Mouse (Mus musculus): ENCODE results near the gene Krt23. TPM values are rescaled to one million over a fixed set of nuclear protein-coding genes. Genes with fewer than 3 reads are reported as not detected.

Krt23 gene
- total and polyA plus RNA-seq, 3 experiments = not detected

- Histone ChIP-seq H3K27me3 (ENCODE audit: insufficient read depth, low read length) (no peaks in the 10 kb centered on the region), H3K4me3 (ENCODE audit: low read depth, low read length) (no peak overlapping the region), H3K36me3 (replicated peaks) (no peaks in the 10 kb centered on the region), H3K9me3 (replicated peaks) (no peaks in the 10 kb centered on the region), H3K4me1 (ENCODE audit: insufficient read depth, low read depth, low read length) (no peaks in the 10 kb centered on the region)
- DNase-seq (ENCODE audit: low spot score) (no peak), ATAC-seq (ENCODE audit: extremely low read depth, insufficient number of reproducible peaks, low FRiP score, poor library complexity, severe bottlenecking) (no peak)
- TF ChIP-seq CTCF (IDR thresholded peaks at IDR 0.05; ENCODE audit: low read depth, low read length) (no peak), POLR2AphosphoS5 (IDR thresholded peaks at IDR 0.05; ENCODE audit: insufficient replicate concordance, low read depth, low read length) (no peak), TAL1 (conservative IDR thresholded peaks at IDR 0.05; ENCODE audit: low read depth, low read length) (no peak), GATA1 (IDR thresholded peaks at IDR 0.05; ENCODE audit: borderline replicate concordance, low read length) (no peak), GATA2 (IDR thresholded peaks at IDR 0.05; ENCODE audit: borderline replicate concordance, low read depth, low read length) (no peak)
These were observed 26.6 kb downstream of the Krt23 start for GRCm38 (mm10) chr11:99466316-99466715.

DNA sequence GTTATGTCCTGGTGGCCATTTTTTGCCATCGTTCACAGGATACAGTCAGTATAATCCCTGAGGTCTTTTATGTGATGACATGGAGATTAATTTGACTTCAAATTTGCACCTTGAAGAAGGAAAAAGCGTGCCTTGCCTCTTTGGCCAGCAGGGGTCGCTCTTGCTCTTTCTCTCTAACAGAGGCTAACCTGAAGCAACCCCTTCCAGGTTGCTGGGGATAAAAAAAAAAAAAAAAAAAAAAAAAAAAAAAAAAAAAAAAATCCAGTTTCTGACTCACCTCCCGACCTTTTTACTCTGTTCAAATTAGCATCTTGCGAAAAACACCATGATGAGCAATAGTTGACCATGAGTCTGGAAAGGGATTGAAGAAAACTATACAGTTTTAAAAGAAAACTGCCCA is 28.1 kb downstream of the Krt23 start:
- Histone ChIP-seq H3K9me3 (replicated peaks) (no peaks in the 10 kb centered on the region), H3K4me1 (ENCODE audit: insufficient read depth, low read depth, low read length) (no peaks in the 10 kb centered on the region), H3K27me3 (ENCODE audit: insufficient read depth, low read length) (no peaks in the 10 kb centered on the region), H3K36me3 (replicated peaks) (no peaks in the 10 kb centered on the region), H3K4me3 (ENCODE audit: low read depth, low read length) (no peak overlapping the region)
- DNase-seq (ENCODE audit: low spot score) (peak; percentile 32), ATAC-seq (ENCODE audit: extremely low read depth, insufficient number of reproducible peaks, low FRiP score, poor library complexity, severe bottlenecking) (no peak)
- TF ChIP-seq POLR2AphosphoS5 (IDR thresholded peaks at IDR 0.05; ENCODE audit: insufficient replicate concordance, low read depth, low read length) (no peak), CTCF (IDR thresholded peaks at IDR 0.05; ENCODE audit: low read depth, low read length) (peak; percentile 56)

DNA sequence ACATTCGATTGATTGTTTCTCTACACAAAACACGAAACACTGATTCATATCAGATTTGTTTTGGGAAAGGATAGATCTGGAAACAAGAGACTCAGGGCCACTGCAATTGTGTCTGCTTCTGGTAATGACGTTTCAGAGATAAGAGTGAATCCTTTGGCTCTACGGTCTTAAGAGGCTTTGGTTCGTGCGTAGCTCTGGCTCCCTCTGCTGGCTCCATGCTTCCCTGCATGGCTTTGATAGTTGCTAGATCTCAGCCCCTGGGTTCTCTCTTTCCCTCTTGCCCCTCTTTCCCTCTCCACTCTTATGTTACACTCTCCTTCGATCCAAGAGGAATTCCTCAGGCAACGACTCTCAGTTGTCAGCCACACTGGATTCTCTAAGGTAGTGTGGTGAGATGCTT is 29.8 kb downstream of the Krt23 start:
- Histone ChIP-seq H3K4me1 (ENCODE audit: insufficient read depth, low read depth, low read length) (no peaks in the 10 kb centered on the region), H3K4me3 (ENCODE audit: low read depth, low read length) (no peak overlapping the region), H3K36me3 (replicated peaks) (no peaks in the 10 kb centered on the region), H3K27me3 (ENCODE audit: insufficient read depth, low read length) (no peaks in the 10 kb centered on the region), H3K9me3 (replicated peaks) (no peaks in the 10 kb centered on the region)
- ATAC-seq (ENCODE audit: extremely low read depth, insufficient number of reproducible peaks, low FRiP score, poor library complexity, severe bottlenecking) = no peak
- DNase-seq (ENCODE audit: low spot score) = peak; percentile 3
- peak; percentile 48; the same call in 1 of the 2 replicates for TF ChIP-seq CTCF (IDR thresholded peaks at IDR 0.05; ENCODE audit: low read depth, low read length)
- TF ChIP-seq POLR2AphosphoS5 (IDR thresholded peaks at IDR 0.05; ENCODE audit: insufficient replicate concordance, low read depth, low read length) = no peak

GRCm38 (mm10) chr11:99461736-99462135 is 31.2 kb downstream of the Krt23 start:
- H3K27me3 ChIP-seq (ENCODE audit: insufficient read depth, low read length) = no peaks in the 10 kb centered on the region
- no peak for DNase-seq (ENCODE audit: low spot score)
- H3K4me1 ChIP-seq (ENCODE audit: insufficient read depth, low read depth, low read length) = no peaks in the 10 kb centered on the region
- no peak for ATAC-seq (ENCODE audit: extremely low read depth, insufficient number of reproducible peaks, low FRiP score, poor library complexity, severe bottlenecking)
- H3K36me3 ChIP-seq (replicated peaks) = no peaks in the 10 kb centered on the region
- no peak overlapping the region for H3K4me3 ChIP-seq (ENCODE audit: low read depth, low read length)
- TF ChIP-seq GATA1 (IDR thresholded peaks at IDR 0.05; ENCODE audit: borderline replicate concordance, low read length) (no peak), CTCF (IDR thresholded peaks at IDR 0.05; ENCODE audit: low read depth, low read length) (no peak), GATA2 (IDR thresholded peaks at IDR 0.05; ENCODE audit: borderline replicate concordance, low read depth, low read length) (no peak), TAL1 (conservative IDR thresholded peaks at IDR 0.05; ENCODE audit: low read depth, low read length) (no peak), POLR2AphosphoS5 (IDR thresholded peaks at IDR 0.05; ENCODE audit: insufficient replicate concordance, low read depth, low read length) (no peak)
- no peaks in the 10 kb centered on the region for H3K9me3 ChIP-seq (replicated peaks)

DNA sequence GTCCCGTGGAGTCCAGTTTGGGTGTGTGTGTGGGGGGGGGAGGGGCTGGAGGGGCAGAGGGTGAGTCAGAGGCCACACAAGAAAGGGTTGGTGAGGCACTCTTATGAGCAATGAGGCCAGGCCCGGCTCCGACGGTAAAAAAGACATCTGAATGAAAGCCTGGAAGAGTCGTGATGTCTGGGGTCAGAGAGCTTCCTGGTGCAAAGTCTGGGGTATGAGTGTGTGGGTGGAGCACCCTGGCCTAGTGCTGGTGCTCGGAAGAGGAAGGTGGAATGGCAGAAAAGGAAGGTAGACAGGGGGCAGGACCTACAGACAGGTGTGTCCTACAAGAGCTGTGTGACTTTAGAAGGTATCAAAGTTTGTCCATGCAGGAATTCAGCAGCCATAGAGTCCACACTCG is 34.0 kb downstream of the Krt23 start:
- H3K36me3 ChIP-seq (replicated peaks) = no peaks in the 10 kb centered on the region
- no peaks in the 10 kb centered on the region for H3K9me3 ChIP-seq (replicated peaks)
- H3K4me1 ChIP-seq (ENCODE audit: insufficient read depth, low read depth, low read length) = no peaks in the 10 kb centered on the region
- no peaks in the 10 kb centered on the region for H3K27me3 ChIP-seq (ENCODE audit: insufficient read depth, low read length)
- no peak overlapping the region for H3K4me3 ChIP-seq (ENCODE audit: low read depth, low read length)
- ATAC-seq (ENCODE audit: extremely low read depth, insufficient number of reproducible peaks, low FRiP score, poor library complexity, severe bottlenecking) = no peak
- TF ChIP-seq TAL1 (conservative IDR thresholded peaks at IDR 0.05; ENCODE audit: low read depth, low read length) (no peak), POLR2AphosphoS5 (IDR thresholded peaks at IDR 0.05; ENCODE audit: insufficient replicate concordance, low read depth, low read length) (no peak)
- DNase-seq (ENCODE audit: low spot score) = no peak

DNA sequence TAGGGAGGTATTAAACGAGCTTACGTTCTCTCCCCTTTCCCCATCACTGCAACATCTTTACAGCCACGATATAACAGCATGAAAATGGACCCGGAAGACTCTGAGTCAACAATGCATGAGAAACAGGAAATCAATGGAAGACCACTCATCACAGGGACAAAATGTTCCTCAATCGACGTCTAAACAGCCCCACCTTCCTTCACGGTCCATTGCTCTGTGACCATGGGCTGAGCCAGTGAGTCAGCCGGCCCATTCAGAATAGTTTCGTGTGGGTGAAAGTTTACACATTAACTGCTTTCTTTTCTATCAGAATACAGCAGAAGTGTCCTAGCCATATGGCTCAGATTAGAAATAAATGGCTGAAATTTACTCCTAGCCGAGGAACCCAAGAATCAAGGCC is 38.2 kb downstream of the Krt23 start:
- ATAC-seq (ENCODE audit: extremely low read depth, insufficient number of reproducible peaks, low FRiP score, poor library complexity, severe bottlenecking) = no peak
- Histone ChIP-seq H3K4me1 (ENCODE audit: insufficient read depth, low read depth, low read length) (no peaks in the 10 kb centered on the region), H3K36me3 (replicated peaks) (no peaks in the 10 kb centered on the region), H3K27me3 (ENCODE audit: insufficient read depth, low read length) (no peaks in the 10 kb centered on the region), H3K9me3 (replicated peaks) (no peaks in the 10 kb centered on the region), H3K4me3 (ENCODE audit: low read depth, low read length) (no peak overlapping the region)
- TF ChIP-seq CTCF (IDR thresholded peaks at IDR 0.05; ENCODE audit: low read depth, low read length) (no peak), GATA1 (IDR thresholded peaks at IDR 0.05; ENCODE audit: borderline replicate concordance, low read length) (no peak), POLR2AphosphoS5 (IDR thresholded peaks at IDR 0.05; ENCODE audit: insufficient replicate concordance, low read depth, low read length) (no peak), GATA2 (IDR thresholded peaks at IDR 0.05; ENCODE audit: borderline replicate concordance, low read depth, low read length) (no peak), TAL1 (conservative IDR thresholded peaks at IDR 0.05; ENCODE audit: low read depth, low read length) (no peak)
- DNase-seq (ENCODE audit: low spot score) = no peak

- DNase-seq (ENCODE audit: low spot score) (no peak), ATAC-seq (ENCODE audit: extremely low read depth, insufficient number of reproducible peaks, low FRiP score, poor library complexity, severe bottlenecking) (no peak)
- H3K9me3 ChIP-seq (replicated peaks) = no peaks in the 10 kb centered on the region
- no peaks in the 10 kb centered on the region for H3K4me1 ChIP-seq (ENCODE audit: insufficient read depth, low read depth, low read length)
- H3K4me3 ChIP-seq (ENCODE audit: low read depth, low read length) = no peak overlapping the region
- TF ChIP-seq GATA1 (IDR thresholded peaks at IDR 0.05; ENCODE audit: borderline replicate concordance, low read length) = no peak
- no peak for TF ChIP-seq TAL1 (conservative IDR thresholded peaks at IDR 0.05; ENCODE audit: low read depth, low read length)
- no peak for TF ChIP-seq POLR2AphosphoS5 (IDR thresholded peaks at IDR 0.05; ENCODE audit: insufficient replicate concordance, low read depth, low read length)
- no peak for TF ChIP-seq CTCF (IDR thresholded peaks at IDR 0.05; ENCODE audit: low read depth, low read length)
- TF ChIP-seq GATA2 (IDR thresholded peaks at IDR 0.05; ENCODE audit: borderline replicate concordance, low read depth, low read length) = no peak
- H3K36me3 ChIP-seq (replicated peaks) = no peaks in the 10 kb centered on the region
- no peaks in the 10 kb centered on the region for H3K27me3 ChIP-seq (ENCODE audit: insufficient read depth, low read length)
These were observed 38.9 kb downstream of the Krt23 start for GRCm38 (mm10) chr11:99454044-99454443.
